Mouse (Mus musculus) urinary bladder, postnatal 10 days (tissue): ENCODE results near the gene Tnfrsf17.
A peak's percentile ranks its signal among the peaks of the same experiment; 100 is the strongest.
"Not testable (repeated sequence)": the region's sequence is repeated elsewhere in the genome, so short reads cannot be mapped to it uniquely, and the experiment has no call there.

Experiments used
- DNase-seq: peaks from one replicate; pipeline ENCODE4 v3.0.0; 2022; ENCODE audit warnings: low spot score

Gene Tnfrsf17

GRCm38 (mm10) chr16:11313512-11313911 lies at the start of gene Tnfrsf17:
Gene Tnfrsf17 (plus strand): TSS chr16:11313812.
- DNase-seq = no peak

GRCm38 (mm10) chr16:11266556-11266955 lies 47.1 kb upstream of the Tnfrsf17 start:
- DNase-seq = no peak

GRCm38 (mm10) chr16:11269808-11270207 lies 43.8 kb upstream of the Tnfrsf17 start:
- DNase-seq = no peak

GRCm38 (mm10) chr16:11270642-11271041 lies 43.0 kb upstream of the Tnfrsf17 start:
- DNase-seq = no peak

GRCm38 (mm10) chr16:11271073-11271472 lies 42.5 kb upstream of the Tnfrsf17 start:
- no peak for DNase-seq

GRCm38 (mm10) chr16:11276888-11277287 lies 36.7 kb upstream of the Tnfrsf17 start:
- no peak for DNase-seq

- no peak for DNase-seq
Observed at GRCm38 (mm10) chr16:11278778-11279177, 34.8 kb upstream of the Tnfrsf17 start.

GRCm38 (mm10) chr16:11282655-11283232 lies 30.9 kb upstream of the Tnfrsf17 start:
- no peak for DNase-seq

- DNase-seq = no peak
Observed at GRCm38 (mm10) chr16:11284881-11285280, 28.7 kb upstream of the Tnfrsf17 start.

GRCm38 (mm10) chr16:11285949-11286348 lies 27.7 kb upstream of the Tnfrsf17 start:
- no peak for DNase-seq

- not testable (repeated sequence) for DNase-seq
Observed at GRCm38 (mm10) chr16:11288873-11289272, 24.7 kb upstream of the Tnfrsf17 start.

- DNase-seq = not testable (repeated sequence)
Observed at GRCm38 (mm10) chr16:11295583-11295982, 18.0 kb upstream of the Tnfrsf17 start.

- not testable (repeated sequence) for DNase-seq
Observed at GRCm38 (mm10) chr16:11297700-11298099, 15.9 kb upstream of the Tnfrsf17 start.

- no peak for DNase-seq
Observed at GRCm38 (mm10) chr16:11303741-11304140, 9.9 kb upstream of the Tnfrsf17 start.

GRCm38 (mm10) chr16:11305531-11305930 lies 8.1 kb upstream of the Tnfrsf17 start:
- DNase-seq = no peak

GRCm38 (mm10) chr16:11315786-11316320 lies 2.2 kb downstream of the Tnfrsf17 start:
- no peak for DNase-seq

GRCm38 (mm10) chr16:11316748-11317147 lies 3.1 kb downstream of the Tnfrsf17 start:
- DNase-seq = no peak

GRCm38 (mm10) chr16:11317324-11317723 lies 3.7 kb downstream of the Tnfrsf17 start:
- no peak for DNase-seq

GRCm38 (mm10) chr16:11322409-11323323 lies 9.1 kb downstream of the Tnfrsf17 start, which contains the start of gene Snx29:
Gene Snx29 (plus strand): TSS chr16:11322908.
- DNase-seq = peak; percentile 95

- DNase-seq = no peak
Observed at GRCm38 (mm10) chr16:11323324-11324051, 9.9 kb downstream of the Tnfrsf17 start.

GRCm38 (mm10) chr16:11330081-11330800 lies 16.6 kb downstream of the Tnfrsf17 start:
- no peak for DNase-seq

- DNase-seq = no peak
Observed at GRCm38 (mm10) chr16:11331030-11331429, 17.4 kb downstream of the Tnfrsf17 start.
